Mouse (Mus musculus): ENCODE measurements at regions not wholly inside any gene's neighbourhood (a gene's known extent, or its start where the extent isn't known, plus 50 kb on each side); places are given as distances from the start of the nearest gene placed in this dataset.

- H3K36me3 ChIP-seq (ENCODE audit: insufficient read depth, low read length) = no peaks in the 10 kb centered on the region
- H3K4me3 ChIP-seq (ENCODE audit: low read depth, low read length) = no peak overlapping the region
- no peak overlapping the region for H3K4me2 ChIP-seq (replicated peaks; ENCODE audit: low read depth, low read length)
- TF ChIP-seq EP300 (IDR thresholded peaks at IDR 0.05) (no peak), CTCF (IDR thresholded peaks at IDR 0.05) (no peak)
- ATAC-seq (no peak), DNase-seq (ENCODE audit: low spot score) (no peak)
- no peaks in the 10 kb centered on the region for H3K9me3 ChIP-seq (ENCODE audit: low read length)
- no peak overlapping the region for H3K27ac ChIP-seq (ENCODE audit: low read length)
- H3K27me3 ChIP-seq (replicated peaks; ENCODE audit: insufficient read depth, low read length) = no peaks in the 10 kb centered on the region
- no peaks in the 10 kb centered on the region for H3K4me1 ChIP-seq (ENCODE audit: insufficient read depth, low read depth, low read length)
- no peak overlapping the region for H3K9ac ChIP-seq (replicated peaks; ENCODE audit: low read depth)
- 76% methylated on average over 4 of the region's 4 CpGs for WGBS
Measured at GRCm38 (mm10) chr1:157655446-157655845, 148.9 kb downstream of the Sec16b start.

- TF ChIP-seq EP300 (IDR thresholded peaks at IDR 0.05) (no peak), CTCF (IDR thresholded peaks at IDR 0.05) (no peak)
- Histone ChIP-seq H3K9me3 (ENCODE audit: low read length) (no peaks in the 10 kb centered on the region), H3K4me1 (ENCODE audit: insufficient read depth, low read depth, low read length) (no peaks in the 10 kb centered on the region), H3K36me3 (ENCODE audit: insufficient read depth, low read length) (no peaks in the 10 kb centered on the region), H3K27me3 (replicated peaks; ENCODE audit: insufficient read depth, low read length) (no peaks in the 10 kb centered on the region), H3K9ac (replicated peaks; ENCODE audit: low read depth) (no peak overlapping the region), H3K4me3 (ENCODE audit: low read depth, low read length) (no peak overlapping the region), H3K27ac (ENCODE audit: low read length) (no peak overlapping the region), H3K4me2 (replicated peaks; ENCODE audit: low read depth, low read length) (no peak overlapping the region)
- DNase-seq (ENCODE audit: low spot score) (no peak), ATAC-seq (no peak)
- WGBS = 79% methylated on average over 6 of the region's 6 CpGs
Measured at GRCm38 (mm10) chr1:157669626-157670025, 163.1 kb downstream of the Sec16b start.

GRCm38 (mm10) chr1:157684356-157684755 is 177.8 kb downstream of the Sec16b start:
- no peak overlapping the region for H3K27ac ChIP-seq (ENCODE audit: low read length)
- no peak overlapping the region for H3K4me2 ChIP-seq (replicated peaks; ENCODE audit: low read depth, low read length)
- ATAC-seq (no peak), DNase-seq (ENCODE audit: low spot score) (no peak)
- no peak for TF ChIP-seq EP300 (IDR thresholded peaks at IDR 0.05)
- TF ChIP-seq CTCF (IDR thresholded peaks at IDR 0.05) = no peak
- no peaks in the 10 kb centered on the region for H3K9me3 ChIP-seq (ENCODE audit: low read length)
- H3K27me3 ChIP-seq (replicated peaks; ENCODE audit: insufficient read depth, low read length) = no peaks in the 10 kb centered on the region
- 16% methylated on average over 7 of the region's 7 CpGs for WGBS
- no peak overlapping the region for H3K4me3 ChIP-seq (ENCODE audit: low read depth, low read length)
- H3K9ac ChIP-seq (replicated peaks; ENCODE audit: low read depth) = no peak overlapping the region
- no peaks in the 10 kb centered on the region for H3K36me3 ChIP-seq (ENCODE audit: insufficient read depth, low read length)
- H3K4me1 ChIP-seq (ENCODE audit: insufficient read depth, low read depth, low read length) = no peaks in the 10 kb centered on the region

GRCm38 (mm10) chr1:157695198-157695597 is 188.7 kb downstream of the Sec16b start:
- H3K4me3 ChIP-seq (ENCODE audit: low read depth, low read length) = no peak overlapping the region
- ATAC-seq (no peak), DNase-seq (ENCODE audit: low spot score) (no peak)
- H3K4me2 ChIP-seq (replicated peaks; ENCODE audit: low read depth, low read length) = no peak overlapping the region
- H3K9me3 ChIP-seq (ENCODE audit: low read length) = no peaks in the 10 kb centered on the region
- H3K27me3 ChIP-seq (replicated peaks; ENCODE audit: insufficient read depth, low read length) = no peaks in the 10 kb centered on the region
- H3K9ac ChIP-seq (replicated peaks; ENCODE audit: low read depth) = no peak overlapping the region
- no peak for TF ChIP-seq EP300 (IDR thresholded peaks at IDR 0.05)
- no peak for TF ChIP-seq CTCF (IDR thresholded peaks at IDR 0.05)
- H3K4me1 ChIP-seq (ENCODE audit: insufficient read depth, low read depth, low read length) = no peaks in the 10 kb centered on the region
- no peak overlapping the region for H3K27ac ChIP-seq (ENCODE audit: low read length)
- WGBS = 38% methylated on average over 2 of the region's 2 CpGs
- no peaks in the 10 kb centered on the region for H3K36me3 ChIP-seq (ENCODE audit: insufficient read depth, low read length)

GRCm38 (mm10) chr1:157703639-157704038 is 197.1 kb downstream of the Sec16b start:
- H3K9me3 ChIP-seq (ENCODE audit: low read length) = no peaks in the 10 kb centered on the region
- no peak overlapping the region for H3K4me3 ChIP-seq (ENCODE audit: low read depth, low read length)
- H3K27ac ChIP-seq (ENCODE audit: low read length) = no peak overlapping the region
- no peak overlapping the region for H3K4me2 ChIP-seq (replicated peaks; ENCODE audit: low read depth, low read length)
- H3K4me1 ChIP-seq (ENCODE audit: insufficient read depth, low read depth, low read length) = no peaks in the 10 kb centered on the region
- TF ChIP-seq EP300 (IDR thresholded peaks at IDR 0.05) (no peak), CTCF (IDR thresholded peaks at IDR 0.05) (no peak)
- H3K9ac ChIP-seq (replicated peaks; ENCODE audit: low read depth) = no peak overlapping the region
- ATAC-seq (no peak), DNase-seq (ENCODE audit: low spot score) (no peak)
- 56% methylated on average over 6 of the region's 6 CpGs for WGBS
- H3K36me3 ChIP-seq (ENCODE audit: insufficient read depth, low read length) = no peaks in the 10 kb centered on the region
- H3K27me3 ChIP-seq (replicated peaks; ENCODE audit: insufficient read depth, low read length) = no peaks in the 10 kb centered on the region

- peak; percentile 63 for ATAC-seq
- Histone ChIP-seq H3K9me3 (ENCODE audit: low read length) (no peaks in the 10 kb centered on the region), H3K4me3 (ENCODE audit: low read depth, low read length) (no peak overlapping the region), H3K27ac (ENCODE audit: low read length) (no peak overlapping the region), H3K9ac (replicated peaks; ENCODE audit: low read depth) (no peak overlapping the region), H3K36me3 (ENCODE audit: insufficient read depth, low read length) (no peaks in the 10 kb centered on the region), H3K4me1 (ENCODE audit: insufficient read depth, low read depth, low read length) (no peaks in the 10 kb centered on the region), H3K4me2 (replicated peaks; ENCODE audit: low read depth, low read length) (no peak overlapping the region), H3K27me3 (replicated peaks; ENCODE audit: insufficient read depth, low read length) (no peaks in the 10 kb centered on the region)
- TF ChIP-seq CTCF (IDR thresholded peaks at IDR 0.05) (no peak), EP300 (IDR thresholded peaks at IDR 0.05) (no peak)
- DNase-seq (ENCODE audit: low spot score) = peak; percentile 49
- WGBS = 34% methylated on average over 4 of the region's 4 CpGs
Measured at GRCm38 (mm10) chr1:157705364-157705763, 198.8 kb downstream of the Sec16b start.

GRCm38 (mm10) chr1:157707256-157707655 is 200.7 kb downstream of the Sec16b start:
- ATAC-seq = no peak

More at GRCm38 (mm10) chr1:157707256-157707655, 200.7 kb downstream of the Sec16b start:
- Histone ChIP-seq H3K4me3 (ENCODE audit: low read depth, low read length) (no peak overlapping the region), H3K9me3 (ENCODE audit: low read length) (no peaks in the 10 kb centered on the region), H3K4me2 (replicated peaks; ENCODE audit: low read depth, low read length) (no peak overlapping the region), H3K36me3 (ENCODE audit: insufficient read depth, low read length) (no peaks in the 10 kb centered on the region), H3K9ac (replicated peaks; ENCODE audit: low read depth) (no peak overlapping the region), H3K4me1 (ENCODE audit: insufficient read depth, low read depth, low read length) (no peaks in the 10 kb centered on the region), H3K27ac (ENCODE audit: low read length) (no peak overlapping the region), H3K27me3 (replicated peaks; ENCODE audit: insufficient read depth, low read length) (no peaks in the 10 kb centered on the region)
- WGBS = 73% methylated on average over 2 of the region's 2 CpGs
- TF ChIP-seq EP300 (IDR thresholded peaks at IDR 0.05) (no peak), CTCF (IDR thresholded peaks at IDR 0.05) (no peak)
- no peak for DNase-seq (ENCODE audit: low spot score)
